Mouse (Mus musculus): ENCODE data around the gene Tenm4.
"Not testable (repeated sequence)": the region's sequence is repeated elsewhere in the genome, so short reads cannot be mapped to it uniquely, and the experiment has no call there.

Gene Tenm4

GRCm38 (mm10) chr7:96575202-96575650 lies 404.2 kb downstream of the Tenm4 start:
- DNase-seq (ENCODE audit: extremely low spot score) = no peak

- DNase-seq (ENCODE audit: extremely low spot score) = no peak
Measured at GRCm38 (mm10) chr7:96582752-96583151, 411.7 kb downstream of the Tenm4 start.

GRCm38 (mm10) chr7:96587403-96587802 lies 416.4 kb downstream of the Tenm4 start:
- no peak for DNase-seq (ENCODE audit: extremely low spot score)

DNA sequence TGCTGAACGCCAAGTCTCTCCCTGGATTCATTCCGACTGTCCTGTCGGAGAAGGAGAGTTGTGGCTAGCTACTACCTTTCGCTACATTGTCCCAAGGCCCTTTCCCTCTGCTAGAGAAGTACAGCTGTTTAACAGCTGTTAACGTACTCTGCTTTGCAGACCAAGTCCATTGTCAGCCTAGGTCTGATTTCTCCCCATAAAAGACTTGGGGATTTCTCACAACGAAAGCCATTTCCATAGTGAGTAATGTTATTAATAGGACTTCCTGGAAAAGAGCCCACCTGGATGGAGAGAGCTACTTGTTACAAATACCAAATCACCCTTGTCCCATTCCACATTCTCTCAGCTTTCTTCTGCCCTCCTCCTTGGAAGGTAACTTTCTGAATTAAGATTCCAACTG lies 417.5 kb downstream of the Tenm4 start:
- no peak for DNase-seq (ENCODE audit: extremely low spot score)

- DNase-seq (ENCODE audit: extremely low spot score) = no peak
Measured at GRCm38 (mm10) chr7:96595535-96596295, 424.7 kb downstream of the Tenm4 start.

DNA sequence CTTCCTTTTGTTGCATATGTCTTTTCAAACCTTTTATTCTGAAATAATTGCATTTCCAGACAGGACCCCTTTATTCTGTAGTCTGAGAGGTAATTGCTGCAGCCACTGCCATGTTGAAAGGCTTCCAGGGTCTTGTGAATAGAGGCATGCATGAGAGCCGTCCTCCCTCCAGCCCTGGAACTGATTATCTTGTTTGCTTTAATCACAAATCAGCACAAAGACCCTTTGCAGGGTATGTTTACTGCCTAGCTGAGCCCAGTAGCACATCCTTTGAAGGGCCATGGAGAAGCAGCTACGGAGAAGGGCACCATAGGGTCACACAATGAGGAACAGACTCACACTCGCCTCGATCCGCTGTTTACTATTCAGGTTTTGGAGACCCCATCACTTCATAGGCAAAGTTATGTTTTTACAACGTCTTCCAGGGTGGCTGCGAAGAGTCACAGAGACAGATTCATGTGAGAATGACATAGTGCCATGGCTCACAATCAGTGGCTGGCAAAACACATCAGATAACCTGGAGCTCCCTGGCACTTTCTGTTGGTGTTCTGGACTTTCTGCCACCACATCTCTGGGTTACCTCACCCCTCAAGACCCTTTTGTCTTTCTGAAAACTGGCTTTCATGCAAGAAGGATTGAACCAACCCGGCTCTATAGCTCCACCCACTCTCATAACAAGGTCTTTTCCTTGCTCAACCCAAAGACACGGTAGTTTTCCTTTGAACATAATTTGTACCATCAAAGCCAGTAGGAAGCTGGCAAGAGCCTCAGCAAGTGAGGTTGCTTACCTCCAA lies 425.6 kb downstream of the Tenm4 start:
- peak; percentile 46 for DNase-seq (ENCODE audit: extremely low spot score)

- DNase-seq (ENCODE audit: extremely low spot score) = no peak
Measured at GRCm38 (mm10) chr7:96597871-96598270, 426.8 kb downstream of the Tenm4 start.

DNA sequence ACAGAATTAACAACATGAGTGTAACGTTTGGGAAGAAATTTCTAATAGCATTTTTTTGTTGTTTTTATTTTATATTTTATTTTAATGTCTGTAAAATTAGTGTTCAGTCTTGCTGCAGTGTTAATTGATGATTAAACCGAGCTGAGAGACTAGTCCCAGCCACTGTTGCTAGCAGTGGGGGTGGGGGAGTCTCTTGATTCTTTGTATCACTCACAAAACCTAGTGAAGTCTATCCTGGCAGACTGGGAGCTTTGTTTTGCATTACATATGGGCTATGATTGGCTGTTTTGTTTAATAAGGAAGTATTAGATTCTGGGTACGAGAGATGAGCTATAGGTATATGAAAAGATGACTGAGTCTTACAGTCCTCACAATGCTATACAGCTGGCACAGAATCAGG lies 428.0 kb downstream of the Tenm4 start:
- DNase-seq (ENCODE audit: extremely low spot score) = no peak

GRCm38 (mm10) chr7:96600381-96600941 lies 429.4 kb downstream of the Tenm4 start:
- DNase-seq (ENCODE audit: extremely low spot score) = no peak

GRCm38 (mm10) chr7:96604091-96604745 lies 433.2 kb downstream of the Tenm4 start:
- no peak for DNase-seq (ENCODE audit: extremely low spot score)

GRCm38 (mm10) chr7:96605316-96605715 lies 434.3 kb downstream of the Tenm4 start:
- no peak for DNase-seq (ENCODE audit: extremely low spot score)

- no peak for DNase-seq (ENCODE audit: extremely low spot score)
Measured at GRCm38 (mm10) chr7:96609854-96610586, 439.0 kb downstream of the Tenm4 start.

DNA sequence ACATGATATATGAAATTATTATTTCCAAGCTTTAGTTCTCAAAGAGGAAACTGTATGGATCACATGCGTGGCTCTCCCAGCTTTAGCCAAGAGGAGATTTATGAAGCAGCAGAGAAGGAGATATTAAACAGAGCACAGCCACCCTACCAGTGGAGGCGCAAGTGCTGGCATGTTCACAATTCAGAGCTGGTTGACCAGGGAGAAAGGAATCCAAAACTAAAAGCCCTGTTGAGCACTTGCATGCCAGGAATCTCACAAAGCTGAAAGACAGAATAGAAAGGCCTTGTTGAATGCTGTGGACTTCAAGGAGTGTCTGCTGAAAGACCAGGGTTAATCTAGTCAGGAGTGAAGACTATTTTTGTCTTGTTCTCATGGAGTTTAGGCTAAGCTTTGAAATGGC lies 446.3 kb downstream of the Tenm4 start:
- DNase-seq (ENCODE audit: extremely low spot score) = no peak

DNA sequence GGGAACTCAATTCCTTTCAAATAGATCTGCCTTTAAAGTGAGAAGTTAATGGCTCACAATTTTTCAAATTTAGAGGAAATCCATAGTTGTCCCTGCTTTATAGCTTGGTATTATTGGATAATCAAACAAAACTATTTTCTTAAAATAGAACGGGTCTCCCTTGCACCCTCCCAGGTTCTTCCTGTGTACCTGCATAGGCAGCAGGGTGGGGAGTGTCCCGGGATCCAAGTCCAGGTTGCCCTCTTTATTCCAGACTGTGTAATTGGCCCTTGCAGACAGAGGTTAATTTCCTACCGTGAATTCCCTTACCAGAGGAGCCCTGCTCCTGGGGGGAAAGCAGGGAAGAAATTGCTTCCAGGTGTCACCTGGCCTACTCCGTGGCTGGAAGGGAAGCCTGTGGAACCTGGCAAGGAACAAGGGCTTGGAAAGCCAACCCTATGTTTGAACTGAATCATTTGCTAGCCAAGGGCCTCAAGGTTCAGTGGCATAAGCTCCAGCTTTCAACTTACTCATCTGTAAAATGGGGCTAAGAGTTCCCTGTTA lies 449.0 kb downstream of the Tenm4 start:
- no peak for DNase-seq (ENCODE audit: extremely low spot score)

- no peak for DNase-seq (ENCODE audit: extremely low spot score)
Measured at GRCm38 (mm10) chr7:96626338-96626737, 455.3 kb downstream of the Tenm4 start.

DNA sequence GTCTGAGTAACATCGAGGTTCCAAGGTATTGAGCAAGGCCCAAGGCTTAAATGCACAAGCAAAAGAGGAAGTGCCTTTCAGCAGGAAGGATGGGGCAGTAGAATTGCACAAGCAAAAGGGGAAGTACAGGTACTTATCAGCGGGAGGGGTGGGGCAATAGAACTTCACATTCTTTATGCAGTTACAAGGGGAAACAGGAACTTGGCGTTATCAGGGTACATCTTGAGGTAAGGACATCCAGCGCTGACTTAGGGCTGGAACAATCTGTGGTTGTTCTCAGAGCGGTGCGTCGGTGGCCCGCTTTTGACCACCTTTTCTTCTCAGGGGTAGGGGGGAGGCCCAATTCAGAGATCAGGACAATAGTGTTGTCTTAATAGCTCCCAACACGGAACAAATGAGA lies 459.5 kb downstream of the Tenm4 start:
- DNase-seq (ENCODE audit: extremely low spot score) = not testable (repeated sequence)

- no peak for DNase-seq (ENCODE audit: extremely low spot score)
Measured at GRCm38 (mm10) chr7:96633008-96633407, 462.0 kb downstream of the Tenm4 start.

DNA sequence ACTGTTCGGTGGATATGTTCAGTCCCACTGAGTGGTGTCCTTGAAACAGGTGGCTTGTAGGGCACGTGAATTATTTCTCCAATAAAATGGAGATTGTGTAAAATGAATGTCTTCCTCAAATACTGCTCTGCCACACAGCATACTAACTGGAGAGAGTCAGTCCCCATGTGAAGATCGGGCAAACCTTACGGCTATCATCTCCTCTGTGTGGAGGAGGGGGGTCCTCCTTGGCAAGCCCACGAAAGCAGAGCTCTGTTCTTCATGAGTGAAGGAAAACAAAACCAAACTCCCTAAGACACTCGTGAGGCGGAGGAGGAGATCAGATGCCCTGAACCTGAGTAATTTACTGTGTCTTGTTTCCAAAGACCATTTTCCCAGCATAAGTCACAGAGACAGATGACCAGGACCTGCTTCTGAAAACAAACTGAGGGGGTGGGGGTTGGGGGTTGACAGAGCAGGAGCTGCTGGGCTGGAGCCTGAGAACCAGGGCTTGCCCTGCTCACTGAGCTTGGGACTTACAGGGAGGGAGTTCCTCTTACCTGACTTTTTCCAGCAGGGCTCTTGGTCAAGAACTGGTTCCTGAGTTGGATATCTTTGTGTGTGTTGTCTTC lies 464.9 kb downstream of the Tenm4 start:
- DNase-seq (ENCODE audit: extremely low spot score) = no peak

DNA sequence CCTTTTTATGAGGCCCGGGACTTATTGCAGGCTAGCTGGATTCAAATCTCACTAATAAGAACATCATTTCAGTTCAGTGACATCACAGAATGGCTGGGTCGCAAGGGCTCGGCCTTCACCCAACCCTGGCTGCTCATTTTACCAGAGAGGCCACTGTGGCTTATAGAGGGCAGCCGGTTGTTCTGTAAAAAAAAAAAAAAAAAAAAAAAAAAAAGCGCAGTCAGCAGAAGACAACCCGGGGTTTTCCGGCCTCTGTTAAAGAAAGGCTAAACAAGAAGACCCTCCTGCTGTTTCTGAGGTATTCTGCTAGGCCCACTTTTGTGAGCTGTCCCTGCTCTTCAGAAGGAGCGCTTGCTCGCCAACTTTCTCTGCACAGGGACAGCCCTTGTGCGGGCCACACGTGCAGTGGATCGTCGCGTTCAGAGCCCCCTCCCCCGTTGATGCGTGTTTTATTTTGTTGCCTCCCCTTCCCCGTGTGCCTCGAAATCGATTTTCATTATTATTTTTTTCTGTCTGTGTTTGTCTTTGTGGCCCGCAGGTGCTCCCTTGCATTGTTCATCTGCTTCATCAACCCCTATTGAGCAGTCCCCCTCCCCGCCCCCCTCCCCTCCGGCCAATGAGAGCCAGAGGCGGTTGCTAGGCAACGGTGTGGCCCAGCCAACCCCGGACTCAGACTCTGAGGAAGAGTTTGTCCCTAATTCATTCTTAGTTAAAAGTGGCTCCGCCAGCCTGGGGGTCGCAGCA lies 472.6 kb downstream of the Tenm4 start:
- DNase-seq (ENCODE audit: extremely low spot score) = peak; percentile 88

DNA sequence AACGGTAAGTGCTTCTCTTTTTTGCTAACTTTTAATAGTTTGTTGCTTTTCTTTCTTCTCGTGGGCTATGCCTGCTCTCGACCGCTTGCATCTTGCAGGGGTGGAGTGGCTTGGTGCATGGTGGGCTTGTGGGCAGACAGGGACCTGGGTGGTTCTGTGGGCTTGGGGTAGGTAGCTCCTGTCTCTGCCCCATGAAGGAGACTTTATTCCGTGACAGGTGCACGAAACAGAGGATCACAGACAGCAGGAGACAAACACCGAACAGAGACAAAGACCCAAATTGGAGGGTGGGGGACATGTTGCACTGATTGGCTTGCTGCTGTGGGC lies 473.1 kb downstream of the Tenm4 start:
- DNase-seq (ENCODE audit: extremely low spot score) = no peak

Data from embryo, embryonic 9.5 days (tissue).